Comparison of ENCODE assay signal across 8 mouse cellular contexts in genomic region chr2:6322938-6323521, GRCm38 (mm10). TPM values are rescaled to one million over a fixed set of nuclear protein-coding genes. Genes with fewer than 3 reads are reported as not detected.
DNase-seq lines count a peak whose midpoint lies in the region; ATAC-seq and TF ChIP-seq lines count a peak whose summit lies in the region.

No protein-coding gene starts in this region.

- H3K79me2 ChIP-seq in CH12.LX (replicated peaks; ENCODE audit: control insufficient read depth, extremely low read depth, insufficient read depth, poor library complexity, severe bottlenecking), result peaks cover 11% of the 10 kb centered on the region

- TF ChIP-seq CTCF in CH12.LX (conservative IDR thresholded peaks at IDR 0.05 in 1 of 2, IDR thresholded peaks at IDR 0.05 in 1 of 2; ENCODE audit: low read depth in 2 of 2, low read length in 2 of 2), result no peak
- TF ChIP-seq CTCF in bone marrow, adult 2 months (IDR thresholded peaks at IDR 0.05; ENCODE audit: control insufficient read depth, insufficient read depth, low read length), result no peak

- H3K27ac ChIP-seq in CH12.LX (ENCODE audit: insufficient read depth, low read depth), result peak overlapping the region; percentile 40; the same call in 1 of the 2 replicates
- peak overlapping the region; percentile 94 for H3K27ac ChIP-seq in bone marrow, adult 2 months (ENCODE audit: control insufficient read depth, insufficient read depth, low read depth, low read length, poor library complexity)
- peak overlapping the region; percentile 96 for H3K27ac ChIP-seq in heart, embryonic 15.5 days
- H3K27ac ChIP-seq in neural tube, embryonic 14.5 days (ENCODE audit: low read depth, low read length), result peak overlapping the region; percentile 97

- TF ChIP-seq POLR2A in CH12.LX (IDR thresholded peaks at IDR 0.05; ENCODE audit: low read depth, low read length), result no peak
- TF ChIP-seq POLR2A in bone marrow, adult 2 months (IDR thresholded peaks at IDR 0.05; ENCODE audit: borderline replicate concordance, control insufficient read depth, low read depth, low read length), result no peak

- no peak for TF ChIP-seq EP300 in CH12.LX (IDR thresholded peaks at IDR 0.05; ENCODE audit: low read length)

- H3K36me3 ChIP-seq in CH12.LX (replicated peaks in 1 of 2; ENCODE audit: control insufficient read depth in 1 of 2, insufficient read depth in 1 of 2, low read length in 1 of 2), result peaks cover 0 to 2% of the 10 kb centered on the region in 2 experiments
- H3K36me3 ChIP-seq in erythroblast, embryonic 14.5 days (ENCODE audit: control insufficient read depth), result peaks cover 17% of the 10 kb centered on the region
- no peaks in the 10 kb centered on the region for H3K36me3 ChIP-seq in heart, embryonic 15.5 days
- no peaks in the 10 kb centered on the region for H3K36me3 ChIP-seq in neural tube, embryonic 14.5 days (ENCODE audit: control insufficient read depth, insufficient read depth, low read length)

- in situ Hi-C loops in CH12.LX (cut with MboI; ENCODE audit: low pct_ligation_motif_present, low pct_unique_long_range_greater_than_20kb, low sequenced_read_pairs), result no loop called here

- H3K27me3 ChIP-seq in CH12.LX (replicated peaks), result no peaks in the 10 kb centered on the region
- no peaks in the 10 kb centered on the region for H3K27me3 ChIP-seq in erythroblast, embryonic 14.5 days (ENCODE audit: control insufficient read depth)
- no peaks in the 10 kb centered on the region for H3K27me3 ChIP-seq in heart, embryonic 15.5 days
- no peaks in the 10 kb centered on the region for H3K27me3 ChIP-seq in neural tube, embryonic 14.5 days (ENCODE audit: control insufficient read depth, insufficient read depth, low read length)

- ATAC-seq in heart, embryonic 15.5 days (replicated peaks; ENCODE audit: insufficient number of reproducible peaks, insufficient read depth, low FRiP score, low read depth), result peak; percentile 69
- ATAC-seq in neural tube, embryonic 14.5 days (ENCODE audit: low read depth), result peak; percentile 85

- H3K4me2 ChIP-seq in CH12.LX (ENCODE audit: insufficient read depth, low read depth, poor library complexity, severe bottlenecking), result peak overlapping the region; percentile 89
- peak overlapping the region; percentile 72 for H3K4me2 ChIP-seq in heart, embryonic 15.5 days
- H3K4me2 ChIP-seq in neural tube, embryonic 14.5 days (ENCODE audit: low read depth, low read length), result peak overlapping the region; percentile 68

- H3K4me1 ChIP-seq in CH12.LX (ENCODE audit: control insufficient read depth in 1 of 2, insufficient read depth in 2 of 2), result peaks cover 10 to 27% of the 10 kb centered on the region in 2 experiments; a peak in 3 of 4 replicates
- H3K4me1 ChIP-seq in bone marrow, adult 2 months (ENCODE audit: control insufficient read depth, insufficient read depth, low read length), result no peaks in the 10 kb centered on the region; the same call in 1 of the 2 replicates
- H3K4me1 ChIP-seq in erythroblast, embryonic 14.5 days (ENCODE audit: control insufficient read depth), result peaks cover 43% of the 10 kb centered on the region
- H3K4me1 ChIP-seq in heart, embryonic 15.5 days (replicated peaks), result peaks cover 18% of the 10 kb centered on the region
- peaks cover 13% of the 10 kb centered on the region for H3K4me1 ChIP-seq in neural tube, embryonic 14.5 days (ENCODE audit: control insufficient read depth, insufficient read depth, low read length)

- dilution Hi-C loops in CH12.LX (cut with MboI; ENCODE audit: extremely low pct_ligation_motif_present, extremely low pct_unique_long_range_greater_than_20kb, low sequenced_read_pairs), result no loop called here

- peak overlapping the region; percentile 53 to 88 (median 88) for H3K4me3 ChIP-seq in CH12.LX (replicated peaks in 1 of 3; ENCODE audit: low read depth in 2 of 3, low read length in 2 of 3, poor library complexity in 1 of 3)
- H3K4me3 ChIP-seq in bone marrow, adult 2 months (replicated peaks; ENCODE audit: control insufficient read depth, low read depth, low read length), result peak overlapping the region; percentile 97
- H3K4me3 ChIP-seq in erythroblast, embryonic 14.5 days (replicated peaks), result peak overlapping the region; percentile 94
- H3K4me3 ChIP-seq in heart, embryonic 15.5 days, result peak overlapping the region; percentile 99
- H3K4me3 ChIP-seq in neural tube, embryonic 14.5 days (ENCODE audit: low read depth, low read length), result peak overlapping the region; percentile 90

- H3K9me3 ChIP-seq in CH12.LX (replicated peaks; ENCODE audit: low read length), result no peaks in the 10 kb centered on the region
- no peaks in the 10 kb centered on the region for H3K9me3 ChIP-seq in erythroblast, embryonic 14.5 days (ENCODE audit: control insufficient read depth, low read length)
- no peaks in the 10 kb centered on the region for H3K9me3 ChIP-seq in heart, embryonic 15.5 days (replicated peaks)
- no peaks in the 10 kb centered on the region for H3K9me3 ChIP-seq in neural tube, embryonic 14.5 days (ENCODE audit: control insufficient read depth, low read length)

- WGBS in bone marrow, adult 2 months, result under 1% methylated on average over 60 of the region's 70 CpGs
- under 1% methylated on average over 65 of the region's 70 CpGs for WGBS in heart, embryonic 15.5 days
- WGBS in neural tube, embryonic 14.5 days, result 2% methylated on average over 38 of the region's 70 CpGs

- no peak for TF ChIP-seq RAD21 in CH12.LX (IDR thresholded peaks at IDR 0.05; ENCODE audit: low read depth, low read length)

- DNase-seq in CH12.LX (ENCODE audit: extremely low read depth), result peak; percentile 41
- DNase-seq in kidney, postnatal 36 days, result peak; percentile 59 to 77
- peak; percentile 65 to 71 for DNase-seq in lung, adult 18-20 months
- DNase-seq in telencephalon, adult 2 months (ENCODE audit: low read depth, low spot score), result peak; percentile 11

- peak overlapping the region; percentile 60 for H3K9ac ChIP-seq in CH12.LX (ENCODE audit: insufficient read depth, low read depth)
- H3K9ac ChIP-seq in heart, embryonic 15.5 days, result peak overlapping the region; percentile 76
- peak overlapping the region; percentile 98 for H3K9ac ChIP-seq in neural tube, embryonic 14.5 days (replicated peaks; ENCODE audit: low read depth, low read length)

TF ChIP-seq in CH12.LX, 34 proteins besides CTCF, POLR2A, EP300 and RAD21:
- TF ChIP-seq NELFE (IDR thresholded peaks at IDR 0.05; ENCODE audit: low read depth, low read length) (peak; percentile 7; the same call in 1 of the 2 replicates), MXI1 (IDR thresholded peaks at IDR 0.05; ENCODE audit: low read depth, low read length) (0 out of 2 replicates have a peak, but pooled peaks have one; percentile 4), IRF4 (IDR thresholded peaks at IDR 0.05; ENCODE audit: low read depth, low read length) (peak; percentile 64), MYC (IDR thresholded peaks at IDR 0.05; ENCODE audit: low read depth, low read length) (no peak), BHLHE40 (IDR thresholded peaks at IDR 0.05; ENCODE audit: low read depth, low read length) (peak; percentile 76)

RNA-seq across cellular contexts. Expression of gene Usp6nl, which starts 0.6 kb away (rescaled TPM):
- 4.2 and 4.6 TPM in 2 replicates for total RNA-seq in CH12.LX (2012; rRNA removed)
- total RNA-seq in CH12.LX (2014; rRNA removed), result 4.1 and 4.3 TPM in 2 replicates
- polyA plus RNA-seq in CH12.LX (2012; ENCODE audit: insufficient read length, low read depth), result 12.1 and 14.2 TPM in 2 replicates
- 6.9 and 8.8 TPM in 2 replicates for polyA plus RNA-seq in bone marrow, adult 2 months (2011; ENCODE audit: insufficient read depth, insufficient read length, low replicate concordance, missing spikeins)
- polyA plus RNA-seq in erythroblast, embryonic 14.5 days (2012), result 0.39 and 0.85 TPM in 2 replicates
- polyA plus RNA-seq in heart, embryonic 15.5 days (2015; fragmentation: Nextera tagmentation; extraction: Ambion mirVana), result 4.6 and 6.6 TPM in 2 replicates
- 10.0 and 10.3 TPM in 2 replicates for polyA plus RNA-seq in neural tube, embryonic 14.5 days (2014; fragmentation: Nextera tagmentation; extraction: Ambion mirVana)

Comparison
In these comparisons a context has a peak if more than half of its experiments do, and no peak if none do; other contexts are left out.
1. Peak in every context shown above with its lines: DNase-seq, ATAC-seq, H3K4me3 ChIP-seq and H3K27ac ChIP-seq.
2. DNase-seq: peak in every context shown above with its lines; median percentile 68 in kidney, postnatal 36 days; 68 in lung, adult 18-20 months; 41 in CH12.LX; 11 in telencephalon, adult 2 months.
3. H3K27ac ChIP-seq: peak in every context shown above with its lines; median percentile 97 in neural tube, embryonic 14.5 days; 96 in heart, embryonic 15.5 days; 94 in bone marrow, adult 2 months; 40 in CH12.LX.